25 mouse cellular contexts compared by ENCODE assay signal in the genomic region with DNA sequence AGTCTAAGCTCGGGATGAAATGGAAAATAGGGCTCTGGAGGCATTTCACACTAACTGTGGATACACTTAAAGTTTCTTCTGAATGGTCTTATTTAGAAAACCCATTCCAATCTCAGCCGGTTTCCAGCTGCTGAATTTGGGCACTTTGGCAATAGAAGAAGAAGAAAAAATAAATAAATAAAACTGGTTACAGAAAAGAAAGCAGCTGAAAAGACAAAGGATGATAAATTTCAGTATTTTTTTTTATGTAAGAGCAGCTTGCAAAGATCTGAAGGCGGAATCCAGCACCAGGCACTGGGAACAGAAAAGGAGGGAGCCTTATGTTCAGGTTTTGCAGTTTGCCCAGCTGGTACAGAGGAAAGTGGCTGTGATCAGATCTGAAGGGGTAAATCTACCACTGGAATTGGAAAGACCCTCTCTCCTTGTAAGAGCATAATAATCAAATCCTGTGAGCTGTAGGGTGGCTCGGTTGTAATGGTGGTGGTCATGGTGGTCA.
A peak's percentile ranks its signal among the peaks of the same experiment; 100 is the strongest.
DNase-seq lines count a peak whose midpoint lies in the region.
"Had no signal": no experiment of that assay in that cellular context is flagged by ENCODE, and none has a peak within 500 bp of the region (broad histone marks: within the 10 kb centered on the region; RNA-seq: fewer than 3 reads in every experiment).

No protein-coding gene starts in this region.

- H3K27ac ChIP-seq in embryonic facial prominence, embryonic 10.5 days (replicated peaks) = no peak overlapping the region
- H3K27ac ChIP-seq: hindbrain, embryonic 13.5 days; liver, embryonic 13.5 days; stomach, embryonic 15.5 days had no signal

- WGBS in embryonic facial prominence, embryonic 10.5 days = 79% methylated on average over 4 of the region's 4 CpGs

- H3K27me3 ChIP-seq in embryonic facial prominence, embryonic 10.5 days (replicated peaks; ENCODE audit: low read depth, poor library complexity, severe bottlenecking) = no peaks in the 10 kb centered on the region
- H3K27me3 ChIP-seq: liver, embryonic 13.5 days had no signal

- DNase-seq in frontal cortex, postnatal 36 days (ENCODE audit: low spot score in 2 of 2) = peak; percentile 2 to 20
- no peak for DNase-seq in frontal cortex, postnatal 25 days (ENCODE audit: low spot score in 2 of 2)
- DNase-seq in left cerebral cortex, postnatal 25 days (ENCODE audit: low spot score in 2 of 2) = peak; percentile 4 to 36
- no peak for DNase-seq in left cerebral cortex, postnatal 4 days
- peak; percentile 69 for DNase-seq in brain, adult 2 months (ENCODE audit: low read depth, low spot score)
- DNase-seq in layer of hippocampus, adult 9-11 months = peak; percentile 19
- no peak for DNase-seq in embryonic facial prominence, embryonic 10.5 days (ENCODE audit: low spot score)
- DNase-seq in liver = no peak
- DNase-seq: adrenal gland, postnatal 14 days; cerebellum, adult 18-20 months; cerebellum, postnatal 10 days; gastrocnemius, postnatal 25 days; heart, adult 18-20 months; heart, postnatal 4 days; kidney, adult 9 months; kidney, postnatal 14 days; liver, embryonic 13.5 days; lung, adult 18-20 months; lung, postnatal 10 days; midbrain, embryonic 14.5 days; thymus, postnatal 14 days had no signal

- H3K36me3 ChIP-seq in embryonic facial prominence, embryonic 10.5 days (replicated peaks) = no peaks in the 10 kb centered on the region
- H3K36me3 ChIP-seq: G1E; hindbrain, embryonic 13.5 days; liver, embryonic 13.5 days; stomach, embryonic 15.5 days had no signal

- no peak overlapping the region for H3K4me3 ChIP-seq in embryonic facial prominence, embryonic 10.5 days
- H3K4me3 ChIP-seq: erythroblast, embryonic 14.5 days; hindbrain, embryonic 13.5 days; liver, embryonic 13.5 days; stomach, embryonic 15.5 days had no signal

- H3K4me1 ChIP-seq in embryonic facial prominence, embryonic 10.5 days = no peaks in the 10 kb centered on the region
- H3K4me1 ChIP-seq: liver, embryonic 13.5 days; stomach, embryonic 15.5 days had no signal

- H3K9me3 ChIP-seq in embryonic facial prominence, embryonic 10.5 days = no peaks in the 10 kb centered on the region
- H3K9me3 ChIP-seq: hindbrain, embryonic 13.5 days; liver, embryonic 13.5 days; stomach, embryonic 15.5 days had no signal

- intact Hi-C loops in left cerebral cortex, postnatal 25 days (cut with DNase I) = no loop called here
- intact Hi-C loops in left cerebral cortex, postnatal 4 days (cut with DNase I) = no loop called here

Comparison
In these comparisons a context has a peak if more than half of its experiments do, and no peak if none do; other contexts are left out.
1. DNase-seq: peak in frontal cortex, postnatal 36 days (2 of 2), left cerebral cortex, postnatal 25 days (2 of 2), brain, adult 2 months (single experiment) and layer of hippocampus, adult 9-11 months (single experiment); none in frontal cortex, postnatal 25 days (0 of 2), left cerebral cortex, postnatal 4 days (single experiment), embryonic facial prominence, embryonic 10.5 days (single experiment) and liver (single experiment).